Mouse (Mus musculus) CH12.LX (cell line): ENCODE data around the gene Ilf3. TPM values are rescaled to one million over a fixed set of nuclear protein-coding genes. Genes with fewer than 3 reads are reported as not detected.

Experiments used
- DNase-seq: peaks from one replicate; pipeline ENCODE4 v3.0.0-alpha.2; 2013; ENCODE audit errors: extremely low read depth
- H3K27ac ChIP-seq: 2 replicates; pipeline ENCODE4 v1.5.1; 2012; ENCODE audit warnings: low read depth, mild to moderate bottlenecking, control low read depth, moderate library complexity; ENCODE audit not compliant: insufficient read depth
- H3K27me3 ChIP-seq: replicated peaks from 2 replicates; pipeline ENCODE3; 2012; ENCODE audit warnings: inconsistent platforms
- H3K36me3 ChIP-seq, 2 experiments: replicated peaks in 1 of 2; 2 replicates each; pipeline versions ENCODE3 to v1.6.1; 2012; ENCODE audit warnings: inconsistent platforms in 1 of 2, low read length in 1 of 2, mild to moderate bottlenecking in 1 of 2, mixed read lengths in 1 of 2, moderate library complexity in 1 of 2; ENCODE audit not compliant: control insufficient read depth in 1 of 2, insufficient read depth in 1 of 2
- H3K4me1 ChIP-seq, 2 experiments: 2 replicates each; pipeline ENCODE4 v1.6.1; 2012; ENCODE audit warnings: inconsistent platforms in 1 of 2, moderate library complexity in 1 of 2; ENCODE audit not compliant: insufficient read depth in 2 of 2, control insufficient read depth in 1 of 2
- H3K4me2 ChIP-seq: 2 replicates; pipeline ENCODE4 v1.6.1; 2012; ENCODE audit warnings: low read depth, mild to moderate bottlenecking, control low read depth; ENCODE audit not compliant: poor library complexity, insufficient read depth, severe bottlenecking
- H3K4me3 ChIP-seq, 3 experiments: fragments of 150-350 bp in 1 of 3; sonication (generic) in 1 of 3; replicated peaks in 1 of 3; 2 replicates each; pipeline versions ENCODE3 to v1.5.1; 2011 to 2012; ENCODE audit warnings: low read depth in 2 of 3, low read length in 2 of 3, mild to moderate bottlenecking in 2 of 3, moderate library complexity in 2 of 3, control low read depth in 1 of 3, improper control_type of control experiment in 1 of 3, inconsistent platforms in 1 of 3, mixed read lengths in 1 of 3; ENCODE audit not compliant: poor library complexity in 1 of 3
- H3K79me2 ChIP-seq: replicated peaks from 2 replicates; pipeline ENCODE4 v1.6.1; 2012; ENCODE audit warnings: mild to moderate bottlenecking, moderate library complexity; ENCODE audit not compliant: control insufficient read depth, poor library complexity, insufficient read depth, severe bottlenecking; ENCODE audit errors: extremely low read depth
- H3K9ac ChIP-seq: 2 replicates; pipeline ENCODE4 v1.6.1; 2012; ENCODE audit warnings: low read depth, mild to moderate bottlenecking, control low read depth, moderate library complexity; ENCODE audit not compliant: insufficient read depth
- H3K9me3 ChIP-seq: replicated peaks from 2 replicates; pipeline ENCODE3; 2012; ENCODE audit warnings: low read length, inconsistent platforms, mixed read lengths
- BHLHE40 ChIP-seq: IDR thresholded peaks from 2 replicates; pipeline ENCODE4 v1.6.1; 2011; ENCODE audit warnings: mild to moderate bottlenecking, low read depth, low read length, improper control_type of control experiment
- CHD1 ChIP-seq: IDR thresholded peaks from 2 replicates; pipeline ENCODE4 v1.6.1; 2012; ENCODE audit warnings: low read depth, low read length, improper control_type of control experiment, inconsistent platforms
- CHD2 ChIP-seq: IDR thresholded peaks from 2 replicates; pipeline ENCODE4 v1.6.1; 2011; ENCODE audit warnings: low read length, improper control_type of control experiment
- CTCF ChIP-seq, 2 experiments: IDR thresholded peaks in 1 of 2; conservative IDR thresholded peaks in 1 of 2; 2 replicates each; pipeline ENCODE4 v1.5.1; 2011 to 2012; ENCODE audit warnings: low read depth in 2 of 2, low read length in 2 of 2, improper control_type of control experiment in 1 of 2, inconsistent platforms in 1 of 2, mild to moderate bottlenecking in 1 of 2, moderate library complexity in 1 of 2
- E2F4 ChIP-seq: IDR thresholded peaks from 2 replicates; pipeline ENCODE4 v1.6.1; 2011; ENCODE audit warnings: low read depth, low read length, improper control_type of control experiment; ENCODE audit not compliant: insufficient replicate concordance
- ELF1 ChIP-seq: IDR thresholded peaks from 2 replicates; pipeline ENCODE4 v1.6.1; 2014; ENCODE audit warnings: low read depth, mild to moderate bottlenecking, inconsistent platforms, low read length, improper control_type of control experiment
- EP300 ChIP-seq: IDR thresholded peaks from 2 replicates; pipeline ENCODE4 v1.6.1; 2011; ENCODE audit warnings: low read length, improper control_type of control experiment
- ETS1 ChIP-seq: conservative IDR thresholded peaks from 2 replicates; pipeline ENCODE4 v1.6.1; 2012; ENCODE audit warnings: low read depth, mild to moderate bottlenecking, inconsistent platforms, low read length, improper control_type of control experiment, moderate library complexity
- GABPA ChIP-seq: IDR thresholded peaks from 2 replicates; pipeline ENCODE4 v1.6.1; 2012; ENCODE audit warnings: low read depth, low read length, improper control_type of control experiment, inconsistent platforms; ENCODE audit not compliant: insufficient replicate concordance
- HCFC1 ChIP-seq: IDR thresholded peaks from 2 replicates; pipeline ENCODE4 v1.6.1; 2012; ENCODE audit warnings: low read depth, mild to moderate bottlenecking, inconsistent platforms, low read length, improper control_type of control experiment
- IRF4 ChIP-seq: IDR thresholded peaks from 2 replicates; pipeline ENCODE4 v1.6.1; 2014; ENCODE audit warnings: low read depth, mild to moderate bottlenecking, inconsistent platforms, low read length, improper control_type of control experiment
- JUN ChIP-seq: IDR thresholded peaks from 2 replicates; pipeline ENCODE4 v1.6.1; 2011; ENCODE audit warnings: low read depth, mild to moderate bottlenecking, low read length, improper control_type of control experiment, moderate library complexity; ENCODE audit not compliant: insufficient read depth
- JUND ChIP-seq: conservative IDR thresholded peaks from 2 replicates; pipeline ENCODE4 v1.6.1; 2011; ENCODE audit warnings: low read depth, low read length, improper control_type of control experiment
- KAT2A ChIP-seq: IDR thresholded peaks from 2 replicates; pipeline ENCODE4 v1.6.1; 2012; ENCODE audit warnings: low read length, improper control_type of control experiment, inconsistent platforms; ENCODE audit not compliant: insufficient replicate concordance
- MAFK ChIP-seq: IDR thresholded peaks from 2 replicates; pipeline ENCODE4 v1.6.1; 2011; ENCODE audit warnings: low read length, improper control_type of control experiment; ENCODE audit not compliant: insufficient replicate concordance
- MAX ChIP-seq: IDR thresholded peaks from 2 replicates; pipeline ENCODE4 v1.6.1; 2011; ENCODE audit warnings: low read length, improper control_type of control experiment
- MAZ ChIP-seq: IDR thresholded peaks from 2 replicates; pipeline ENCODE4 v1.6.1; 2012; ENCODE audit warnings: low read depth, mild to moderate bottlenecking, inconsistent platforms, low read length, improper control_type of control experiment, moderate library complexity
- MEF2A ChIP-seq: IDR thresholded peaks from 2 replicates; pipeline ENCODE4 v1.6.1; 2014; ENCODE audit warnings: low read depth, mild to moderate bottlenecking, inconsistent platforms, low read length, improper control_type of control experiment, borderline replicate concordance
- MXI1 ChIP-seq: IDR thresholded peaks from 2 replicates; pipeline ENCODE4 v1.6.1; 2011; ENCODE audit warnings: mild to moderate bottlenecking, low read depth, low read length, improper control_type of control experiment
- MYC ChIP-seq: IDR thresholded peaks from 2 replicates; pipeline ENCODE4 v1.6.1; 2011; ENCODE audit warnings: low read depth, mild to moderate bottlenecking, improper control_type of control experiment, low read length
- NELFE ChIP-seq: IDR thresholded peaks from 2 replicates; pipeline ENCODE4 v1.6.1; 2011; ENCODE audit warnings: low read depth, low read length, improper control_type of control experiment
- NRF1 ChIP-seq: IDR thresholded peaks from 2 replicates; pipeline ENCODE4 v1.6.1; 2014; ENCODE audit warnings: low read depth, mild to moderate bottlenecking, inconsistent platforms, low read length, improper control_type of control experiment, moderate library complexity
- PAX5 ChIP-seq: IDR thresholded peaks from 2 replicates; pipeline ENCODE4 v1.6.1; 2012; ENCODE audit warnings: low read length, inconsistent platforms, mixed read lengths
- POLR2AphosphoS2 ChIP-seq: IDR thresholded peaks from 2 replicates; pipeline ENCODE4 v1.6.1; 2011; ENCODE audit warnings: low read depth, low read length, improper control_type of control experiment
- RAD21 ChIP-seq: IDR thresholded peaks from 2 replicates; pipeline ENCODE4 v1.6.1; 2011; ENCODE audit warnings: low read depth, mild to moderate bottlenecking, low read length, improper control_type of control experiment, moderate library complexity
- RCOR1 ChIP-seq: conservative IDR thresholded peaks from 2 replicates; pipeline ENCODE4 v1.6.1; 2012; ENCODE audit warnings: low read depth, mild to moderate bottlenecking, inconsistent platforms, low read length, improper control_type of control experiment
- SIN3A ChIP-seq: IDR thresholded peaks from 2 replicates; pipeline ENCODE4 v1.6.1; 2012; ENCODE audit warnings: low read length, improper control_type of control experiment, inconsistent platforms
- TBP ChIP-seq: conservative IDR thresholded peaks from 2 replicates; pipeline ENCODE4 v1.6.1; 2011; ENCODE audit warnings: low read depth, low read length, improper control_type of control experiment
- TCF12 ChIP-seq: IDR thresholded peaks from 2 replicates; pipeline ENCODE4 v1.6.1; 2014; ENCODE audit warnings: low read depth, mild to moderate bottlenecking, inconsistent platforms, low read length, improper control_type of control experiment
- UBTF ChIP-seq: IDR thresholded peaks from 2 replicates; pipeline ENCODE4 v1.6.1; 2012; ENCODE audit warnings: low read depth, mild to moderate bottlenecking, inconsistent platforms, low read length, improper control_type of control experiment, moderate library complexity
- USF1 ChIP-seq: IDR thresholded peaks from 2 replicates; pipeline ENCODE4 v1.6.1; 2014; ENCODE audit warnings: low read depth, mild to moderate bottlenecking, inconsistent platforms, low read length, improper control_type of control experiment
- USF2 ChIP-seq: conservative IDR thresholded peaks from 2 replicates; pipeline ENCODE4 v1.6.1; 2011; ENCODE audit warnings: low read depth, low read length, improper control_type of control experiment
- ZC3H11A ChIP-seq: IDR thresholded peaks from 2 replicates; pipeline ENCODE4 v1.6.1; 2012; ENCODE audit warnings: low read depth, mild to moderate bottlenecking, inconsistent platforms, low read length, improper control_type of control experiment
- ZKSCAN1 ChIP-seq: IDR thresholded peaks from 2 replicates; pipeline ENCODE4 v1.6.1; 2012; ENCODE audit warnings: low read depth, inconsistent platforms, low read length, improper control_type of control experiment, borderline replicate concordance
- ZMIZ1 ChIP-seq: IDR thresholded peaks from 2 replicates; pipeline ENCODE4 v1.6.1; 2012; ENCODE audit warnings: low read depth, mild to moderate bottlenecking, inconsistent platforms, low read length, improper control_type of control experiment
- ZNF384 ChIP-seq: IDR thresholded peaks from 2 replicates; pipeline ENCODE4 v1.6.1; 2012; ENCODE audit warnings: low read depth, low read length, improper control_type of control experiment, inconsistent platforms
- dilution Hi-C: fragments of 300-500 bp; cut with MboI; formaldehyde crosslinking; loops from 2 replicates; pipeline ENCODE4 v1.14.3; 2020; ENCODE audit warnings: low sequenced_read_pairs; ENCODE audit not compliant: extremely low pct_unique_long_range_greater_than_20kb, extremely low pct_ligation_motif_present
- in situ Hi-C: fragments of 300-500 bp; cut with MboI; formaldehyde crosslinking; loops from 3 replicates; pipeline ENCODE4 v1.14.3; 2019; ENCODE audit warnings: low sequenced_read_pairs, low pct_ligation_motif_present, low pct_unique_long_range_greater_than_20kb, mixed read lengths
- polyA plus RNA-seq: library from polyadenylated mRNA; unstranded; fragments of >175 nt; gene quantifications from 2 replicates; pipeline ENCODE4 v1.2.1, GENCODE M21; 2012; ENCODE audit warnings: low read depth; ENCODE audit not compliant: insufficient read length
- total RNA-seq, 2 experiments: library from RNA; depleted of rRNA; stranded (reverse); fragments of 300-350 nt in 1 of 2; fragments of >200 nt in 1 of 2; gene quantifications; 2 replicates each; pipeline ENCODE4 v1.2.3; 2012 to 2014

Gene Ilf3
- total and polyA plus RNA-seq, 3 experiments, result 72.8 to 128 (median 77.3) TPM

DNA sequence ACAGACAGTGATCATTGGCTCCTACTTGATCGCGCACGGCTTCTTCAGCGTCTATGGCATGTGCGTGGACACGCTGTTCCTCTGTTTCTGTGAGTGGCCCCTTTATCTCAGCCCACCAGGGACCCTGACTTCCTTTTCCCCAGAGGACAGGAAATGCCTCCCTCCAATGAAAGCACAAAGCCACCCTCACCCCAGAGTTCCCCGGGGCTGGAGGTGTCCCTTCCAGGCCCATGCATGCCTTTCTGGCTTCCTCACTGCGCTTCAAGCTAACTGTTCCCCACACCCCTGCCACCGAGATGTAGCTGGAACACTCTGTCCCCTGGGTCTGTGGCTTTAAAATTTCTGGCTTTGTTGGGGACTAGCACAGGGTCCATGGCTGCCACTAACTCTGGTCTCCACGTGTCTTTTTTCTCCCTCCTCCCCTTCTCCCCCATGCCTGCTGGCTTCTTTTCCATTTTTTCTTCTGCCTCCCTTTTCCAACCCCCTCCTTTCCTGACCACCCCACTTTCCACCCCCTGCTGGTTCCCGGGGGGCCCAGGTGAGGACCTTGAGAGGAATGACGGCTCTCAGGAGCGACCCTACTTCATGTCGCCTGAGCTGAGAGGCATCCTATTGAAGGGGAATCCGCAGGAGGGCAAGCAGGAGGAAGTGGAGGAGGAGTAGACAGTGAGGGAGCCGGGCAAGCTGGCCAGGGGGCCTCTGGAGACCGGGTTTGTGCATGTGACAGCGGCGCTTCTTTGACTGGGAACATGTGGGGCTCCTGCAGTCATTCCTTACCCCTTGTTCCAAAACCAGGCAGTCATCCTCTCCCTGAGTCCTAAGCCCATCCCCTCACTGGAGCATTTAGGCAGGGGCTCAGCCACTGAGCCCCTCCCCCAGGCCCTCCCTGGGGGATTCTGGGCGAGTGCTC, 15.0 kb upstream of the Ilf3 start:
- H3K9ac ChIP-seq, result peak overlapping the region; percentile 21; the same call in 1 of the 2 replicates
- in situ Hi-C loops (loop anchor here (5.0 kb wide), 1 partner anchor 40 kb away; the partner anchor contains the start of gene Ap1m2), dilution Hi-C loops (no loop called here)
- H3K4me2 ChIP-seq, result no peak overlapping the region
- no peak overlapping the region for H3K4me3 ChIP-seq
- H3K4me1 ChIP-seq, result peaks cover 6 to 36% of the 10 kb centered on the region in 2 experiments; a peak in 3 of 4 replicates
- no peaks in the 10 kb centered on the region for H3K79me2 ChIP-seq
- 0 out of 2 replicates have a peak overlapping the region, but pooled peaks have one; percentile 2 for H3K27ac ChIP-seq
- peaks cover 3% of the 10 kb centered on the region for H3K9me3 ChIP-seq
- DNase-seq, result no peak
- H3K36me3 ChIP-seq, result peaks cover 33 to 69% of the 10 kb centered on the region in 2 experiments
- H3K27me3 ChIP-seq, result no peaks in the 10 kb centered on the region
- TF ChIP-seq KAT2A (0 out of 2 replicates have a peak, but pooled peaks have one; percentile 25), IRF4 (no peak), EP300 (peak; percentile 40), E2F4 (no peak), CHD1 (no peak), ZNF384 (no peak), UBTF (no peak), MAX (peak; percentile 28; the same call in 1 of the 2 replicates), MAZ (no peak), ELF1 (no peak), ZKSCAN1 (no peak), POLR2AphosphoS2 (no peak), ZC3H11A (no peak), TBP (no peak), JUND (no peak), HCFC1 (no peak), CTCF (conservative IDR thresholded peaks at IDR 0.05 in 1 of 2, IDR thresholded peaks at IDR 0.05 in 1 of 2; ENCODE audit: low read depth in 2 of 2, low read length in 2 of 2) (no peak), MEF2A (no peak), JUN (no peak), ETS1 (no peak), GABPA (no peak), SIN3A (no peak), RAD21 (no peak), MYC (no peak), ZMIZ1 (no peak), PAX5 (no peak), CHD2 (peak; percentile 50; the same call in 1 of the 2 replicates), MAFK (no peak), USF1 (no peak), NRF1 (no peak), MXI1 (peak; percentile 23; the same call in 1 of the 2 replicates), NELFE (no peak), TCF12 (no peak), RCOR1 (no peak), BHLHE40 (peak; percentile 35; the same call in 1 of the 2 replicates), USF2 (no peak)
